Mouse (Mus musculus) CH12.LX (cell line): Measurements from ENCODE around the gene Gpr146. TPM values are rescaled to one million over a fixed set of nuclear protein-coding genes. Genes with fewer than 3 reads are reported as not detected.

ENCODE experiments used
- DNase-seq: peaks from one replicate; pipeline ENCODE4 v3.0.0-alpha.2; 2013; ENCODE audit errors: extremely low read depth
- H3K27ac ChIP-seq: 2 replicates; pipeline ENCODE4 v1.5.1; 2012; ENCODE audit warnings: low read depth, mild to moderate bottlenecking, control low read depth, moderate library complexity; ENCODE audit not compliant: insufficient read depth
- H3K27me3 ChIP-seq: replicated peaks from 2 replicates; pipeline ENCODE3; 2012; ENCODE audit warnings: inconsistent platforms
- H3K36me3 ChIP-seq, 2 experiments: replicated peaks in 1 of 2; 2 replicates each; pipeline versions ENCODE3 to v1.6.1; 2012; ENCODE audit warnings: inconsistent platforms in 1 of 2, low read length in 1 of 2, mild to moderate bottlenecking in 1 of 2, mixed read lengths in 1 of 2, moderate library complexity in 1 of 2; ENCODE audit not compliant: control insufficient read depth in 1 of 2, insufficient read depth in 1 of 2
- H3K4me1 ChIP-seq, 2 experiments: 2 replicates each; pipeline ENCODE4 v1.6.1; 2012; ENCODE audit warnings: inconsistent platforms in 1 of 2, moderate library complexity in 1 of 2; ENCODE audit not compliant: insufficient read depth in 2 of 2, control insufficient read depth in 1 of 2
- H3K4me2 ChIP-seq: 2 replicates; pipeline ENCODE4 v1.6.1; 2012; ENCODE audit warnings: low read depth, mild to moderate bottlenecking, control low read depth; ENCODE audit not compliant: poor library complexity, insufficient read depth, severe bottlenecking
- H3K4me3 ChIP-seq, 3 experiments: fragments of 150-350 bp in 1 of 3; sonication (generic) in 1 of 3; replicated peaks in 1 of 3; 2 replicates each; pipeline versions ENCODE3 to v1.5.1; 2011 to 2012; ENCODE audit warnings: low read depth in 2 of 3, low read length in 2 of 3, mild to moderate bottlenecking in 2 of 3, moderate library complexity in 2 of 3, control low read depth in 1 of 3, improper control_type of control experiment in 1 of 3, inconsistent platforms in 1 of 3, mixed read lengths in 1 of 3; ENCODE audit not compliant: poor library complexity in 1 of 3
- H3K79me2 ChIP-seq: replicated peaks from 2 replicates; pipeline ENCODE4 v1.6.1; 2012; ENCODE audit warnings: mild to moderate bottlenecking, moderate library complexity; ENCODE audit not compliant: control insufficient read depth, poor library complexity, insufficient read depth, severe bottlenecking; ENCODE audit errors: extremely low read depth
- H3K9ac ChIP-seq: 2 replicates; pipeline ENCODE4 v1.6.1; 2012; ENCODE audit warnings: low read depth, mild to moderate bottlenecking, control low read depth, moderate library complexity; ENCODE audit not compliant: insufficient read depth
- H3K9me3 ChIP-seq: replicated peaks from 2 replicates; pipeline ENCODE3; 2012; ENCODE audit warnings: low read length, inconsistent platforms, mixed read lengths
- BHLHE40 ChIP-seq: IDR thresholded peaks from 2 replicates; pipeline ENCODE4 v1.6.1; 2011; ENCODE audit warnings: mild to moderate bottlenecking, low read depth, low read length, improper control_type of control experiment
- CTCF ChIP-seq, 2 experiments: IDR thresholded peaks in 1 of 2; conservative IDR thresholded peaks in 1 of 2; 2 replicates each; pipeline ENCODE4 v1.5.1; 2011 to 2012; ENCODE audit warnings: low read depth in 2 of 2, low read length in 2 of 2, improper control_type of control experiment in 1 of 2, inconsistent platforms in 1 of 2, mild to moderate bottlenecking in 1 of 2, moderate library complexity in 1 of 2
- JUN ChIP-seq: IDR thresholded peaks from 2 replicates; pipeline ENCODE4 v1.6.1; 2011; ENCODE audit warnings: low read depth, mild to moderate bottlenecking, low read length, improper control_type of control experiment, moderate library complexity; ENCODE audit not compliant: insufficient read depth
- JUND ChIP-seq: conservative IDR thresholded peaks from 2 replicates; pipeline ENCODE4 v1.6.1; 2011; ENCODE audit warnings: low read depth, low read length, improper control_type of control experiment
- MAFK ChIP-seq: IDR thresholded peaks from 2 replicates; pipeline ENCODE4 v1.6.1; 2011; ENCODE audit warnings: low read length, improper control_type of control experiment; ENCODE audit not compliant: insufficient replicate concordance
- MAX ChIP-seq: IDR thresholded peaks from 2 replicates; pipeline ENCODE4 v1.6.1; 2011; ENCODE audit warnings: low read length, improper control_type of control experiment
- NELFE ChIP-seq: IDR thresholded peaks from 2 replicates; pipeline ENCODE4 v1.6.1; 2011; ENCODE audit warnings: low read depth, low read length, improper control_type of control experiment
- TBP ChIP-seq: conservative IDR thresholded peaks from 2 replicates; pipeline ENCODE4 v1.6.1; 2011; ENCODE audit warnings: low read depth, low read length, improper control_type of control experiment
- USF1 ChIP-seq: IDR thresholded peaks from 2 replicates; pipeline ENCODE4 v1.6.1; 2014; ENCODE audit warnings: low read depth, mild to moderate bottlenecking, inconsistent platforms, low read length, improper control_type of control experiment
- USF2 ChIP-seq: conservative IDR thresholded peaks from 2 replicates; pipeline ENCODE4 v1.6.1; 2011; ENCODE audit warnings: low read depth, low read length, improper control_type of control experiment
- ZC3H11A ChIP-seq: IDR thresholded peaks from 2 replicates; pipeline ENCODE4 v1.6.1; 2012; ENCODE audit warnings: low read depth, mild to moderate bottlenecking, inconsistent platforms, low read length, improper control_type of control experiment
- dilution Hi-C: fragments of 300-500 bp; cut with MboI; formaldehyde crosslinking; loops from 2 replicates; pipeline ENCODE4 v1.14.3; 2020; ENCODE audit warnings: low sequenced_read_pairs; ENCODE audit not compliant: extremely low pct_unique_long_range_greater_than_20kb, extremely low pct_ligation_motif_present
- in situ Hi-C: fragments of 300-500 bp; cut with MboI; formaldehyde crosslinking; loops from 3 replicates; pipeline ENCODE4 v1.14.3; 2019; ENCODE audit warnings: low sequenced_read_pairs, low pct_ligation_motif_present, low pct_unique_long_range_greater_than_20kb, mixed read lengths
- polyA plus RNA-seq: library from polyadenylated mRNA; unstranded; fragments of >175 nt; gene quantifications from 2 replicates; pipeline ENCODE4 v1.2.1, GENCODE M21; 2012; ENCODE audit warnings: low read depth; ENCODE audit not compliant: insufficient read length
- total RNA-seq, 2 experiments: library from RNA; depleted of rRNA; stranded (reverse); fragments of 300-350 nt in 1 of 2; fragments of >200 nt in 1 of 2; gene quantifications; 2 replicates each; pipeline ENCODE4 v1.2.3; 2012 to 2014

The Gpr146 gene
- total and polyA plus RNA-seq, 3 experiments = 0.13 TPM; not detected in 2

DNA sequence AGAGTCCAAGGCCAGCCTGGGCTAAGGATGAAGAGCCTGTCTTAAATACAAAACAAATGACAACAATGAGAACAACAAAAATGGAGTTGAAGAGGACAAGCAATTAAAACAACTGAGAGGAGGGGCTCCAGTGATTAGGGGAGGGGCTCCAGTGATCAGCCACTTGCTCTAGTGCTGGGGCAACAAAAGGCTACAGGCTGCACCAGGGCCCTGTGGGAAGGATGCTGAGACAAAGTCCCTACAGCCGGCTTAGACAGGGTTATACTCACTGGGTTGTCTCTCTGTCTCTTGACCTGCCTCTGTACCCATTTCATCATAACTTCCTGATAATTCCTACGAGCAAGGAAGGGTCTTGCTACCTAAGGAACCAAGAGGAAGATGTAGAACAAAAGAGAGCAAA, 40.6 kb downstream of the Gpr146 start:
- Histone ChIP-seq H3K27ac (no peak overlapping the region), H3K4me1 (peaks cover 0 to 11% of the 10 kb centered on the region in 2 experiments; a peak in 2 of 4 replicates)
- no peak for DNase-seq
- TF ChIP-seq MAFK (no peak), CTCF (conservative IDR thresholded peaks at IDR 0.05 in 1 of 2, IDR thresholded peaks at IDR 0.05 in 1 of 2; ENCODE audit: low read depth in 2 of 2, low read length in 2 of 2) (no peak), JUND (no peak), ZC3H11A (no peak), TBP (no peak), USF1 (no peak), BHLHE40 (no peak)
- TF ChIP-seq, all 38 proteins: peak for 0
- dilution Hi-C loops (no loop called here), in situ Hi-C loops (no loop called here)
- Histone ChIP-seq H3K36me3 (peaks cover 3 to 83% of the 10 kb centered on the region in 2 experiments), H3K27me3 (no peaks in the 10 kb centered on the region), H3K4me3 (no peak overlapping the region), H3K79me2 (no peaks in the 10 kb centered on the region), H3K9ac (no peak overlapping the region), H3K4me2 (no peak overlapping the region), H3K9me3 (no peaks in the 10 kb centered on the region)

DNA sequence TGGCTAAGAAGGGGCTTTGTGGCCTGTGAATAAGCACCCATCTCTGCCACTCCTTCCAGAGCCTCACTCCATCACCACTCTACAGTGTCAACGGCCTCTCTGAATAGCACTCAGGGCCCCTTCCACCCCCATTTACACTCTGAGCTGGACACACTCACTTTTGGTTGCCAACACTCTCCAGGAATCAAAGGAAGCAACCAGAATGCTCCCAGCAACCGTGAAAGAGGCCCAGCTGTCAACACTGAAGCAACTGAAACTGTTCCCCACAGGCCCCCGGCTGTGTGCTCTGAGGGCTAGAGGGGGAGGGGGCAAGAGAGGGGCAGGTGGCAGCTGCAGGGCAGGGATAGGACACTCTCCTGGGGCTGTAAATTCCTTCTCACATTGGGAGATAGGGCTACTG, 41.1 kb downstream of the Gpr146 start:
- no peaks in the 10 kb centered on the region for H3K9me3 ChIP-seq
- no peak overlapping the region for H3K4me2 ChIP-seq
- dilution Hi-C loops = no loop called here
- no peak overlapping the region for H3K27ac ChIP-seq
- no peaks in the 10 kb centered on the region for H3K79me2 ChIP-seq
- H3K9ac ChIP-seq = no peak overlapping the region
- H3K4me3 ChIP-seq = no peak overlapping the region
- in situ Hi-C loops = no loop called here
- H3K4me1 ChIP-seq = peaks cover 0 to 11% of the 10 kb centered on the region in 2 experiments; a peak in 2 of 4 replicates
- H3K36me3 ChIP-seq = peaks cover 3 to 85% of the 10 kb centered on the region in 2 experiments
- H3K27me3 ChIP-seq = no peaks in the 10 kb centered on the region
- TF ChIP-seq USF1 (no peak), JUN (no peak)
- DNase-seq = no peak

DNA sequence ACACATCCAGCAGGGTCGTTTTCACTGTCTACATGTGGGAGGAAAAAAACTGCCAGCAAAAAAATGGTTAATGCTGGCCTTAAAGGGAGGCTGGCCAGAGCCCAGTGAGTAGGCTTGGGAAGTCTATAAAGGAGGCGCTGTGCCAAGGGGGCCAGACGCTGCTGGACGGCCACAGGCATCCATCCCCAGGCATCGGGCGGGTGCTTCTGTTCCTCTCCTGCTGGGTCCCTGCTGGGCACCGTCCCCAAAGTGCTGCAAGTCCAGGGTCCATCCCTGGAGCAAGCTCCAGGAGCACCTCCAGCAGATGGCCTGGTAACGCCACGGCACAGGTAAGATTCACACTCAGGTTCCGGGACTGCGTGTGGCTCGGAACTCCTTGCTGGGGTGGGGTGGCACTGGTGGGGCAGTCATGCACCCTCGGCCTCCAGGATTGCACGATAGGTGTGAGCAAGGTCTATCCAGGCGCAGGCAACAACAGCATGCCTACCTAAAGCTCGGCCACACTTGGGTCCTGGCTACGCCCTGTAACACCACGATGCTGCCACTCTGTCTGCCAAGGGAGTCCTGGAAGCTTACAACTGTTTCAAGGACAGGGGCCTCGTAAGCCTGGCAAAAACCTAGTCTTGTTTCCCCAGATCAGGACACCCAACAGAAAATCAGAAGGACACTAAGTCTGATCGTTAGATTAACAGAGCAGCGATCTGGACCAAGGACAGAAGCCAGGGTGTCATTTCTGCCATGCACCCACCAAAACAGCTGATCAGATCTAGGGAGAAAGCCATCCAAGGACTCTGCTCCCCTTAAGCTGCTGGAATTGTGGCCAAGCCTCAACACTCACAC, 45.7 kb downstream of the Gpr146 start, which contains the start of gene Gper1:
Gene Gper1 (plus strand): TSS at position 126 of the 840 bp plus-strand sequence.
- Histone ChIP-seq H3K4me1 (peaks cover 0 to 16% of the 10 kb centered on the region in 2 experiments; a peak in 3 of 4 replicates), H3K79me2 (no peaks in the 10 kb centered on the region), H3K9ac (no peak within 1 kb of the TSS), H3K4me2 (no peak within 1 kb of the TSS), H3K27ac (no peak within 1 kb of the TSS), H3K9me3 (no peaks in the 10 kb centered on the region), H3K36me3 (peaks cover 0 to 76% of the 10 kb centered on the region in 2 experiments), H3K4me3 (no peak within 1 kb of the TSS), H3K27me3 (no peaks in the 10 kb centered on the region)
- in situ Hi-C loops = no loop called here
- TF ChIP-seq MAX (no peak), NELFE (no peak), CTCF (conservative IDR thresholded peaks at IDR 0.05 in 1 of 2, IDR thresholded peaks at IDR 0.05 in 1 of 2; ENCODE audit: low read depth in 2 of 2, low read length in 2 of 2) (no peak), USF2 (no peak)
- dilution Hi-C loops = no loop called here
- DNase-seq = no peak
